Mouse (Mus musculus) frontal cortex, postnatal 36 days (tissue): Measurements from ENCODE around the gene Gm26602.
"Not testable (repeated sequence)": the region's sequence is repeated elsewhere in the genome, so short reads cannot be mapped to it uniquely, and the experiment has no call there.

Source experiments
- DNase-seq, 2 experiments: peaks; one replicate each; pipeline ENCODE4 v3.0.0; 2022; ENCODE audit warnings: low spot score in 2 of 2

Gm26602 gene

GRCm38 (mm10) chr10:79958140-79958816, 47.6 kb downstream of the Gm26602 start:
- DNase-seq: peak; percentile 76 to 77

- not testable (repeated sequence) for DNase-seq
These were observed 48.8 kb downstream of the Gm26602 start for GRCm38 (mm10) chr10:79959412-79959811.

GRCm38 (mm10) chr10:79959847-79960601, 49.4 kb downstream of the Gm26602 start, which contains the start of gene Wdr18:
Gene Wdr18, plus strand, starts transcription at chr10:79960152.
- peak; percentile 100 for DNase-seq
